ENCODE assay signal across 3 mouse cellular contexts in the genomic region with DNA sequence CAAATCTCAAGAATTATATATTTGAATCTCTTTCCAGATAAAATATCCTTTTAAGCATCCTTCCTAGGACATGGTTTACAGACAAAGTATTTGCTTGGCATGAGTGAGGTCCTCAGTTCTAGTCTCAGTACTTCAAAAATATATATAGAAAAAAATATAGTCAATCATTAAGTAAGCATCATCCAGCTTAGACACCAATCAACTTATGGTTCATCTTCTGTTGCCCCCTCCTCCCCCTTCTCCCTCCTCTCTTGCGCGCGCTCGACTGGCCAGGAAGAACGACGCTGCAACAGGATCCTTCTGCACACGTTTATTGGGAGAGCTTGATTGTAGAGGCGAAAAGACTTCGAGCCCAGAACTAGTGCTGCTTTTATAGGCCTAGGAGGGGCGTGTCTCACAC. TPM values are rescaled to one million over a fixed set of nuclear protein-coding genes. Genes with fewer than 3 reads are reported as not detected.
"Had no signal": no experiment of that assay in that cellular context is flagged by ENCODE, and none has a peak within 500 bp of the region (broad histone marks: within the 10 kb centered on the region; RNA-seq: fewer than 3 reads in every experiment).

No protein-coding gene starts in this region.

RNA-seq across cellular contexts. Expression of a gene that starts 15.2 kb away (rescaled TPM):
- polyA plus RNA-seq: neural tube, embryonic 13.5 days; neural tube, embryonic 14.5 days; stomach, embryonic 14.5 days had no signal
